Mouse (Mus musculus) MEL (cell line): ENCODE measurements around the gene Ybx2. TPM values are rescaled to one million over a fixed set of nuclear protein-coding genes. Genes with fewer than 3 reads are reported as not detected.

ENCODE experiments used
- DNase-seq: peaks from one replicate; pipeline ENCODE4 v3.0.0; 2011; ENCODE audit warnings: low read depth, low spot score
- H3K27ac ChIP-seq: 2 replicates; pipeline ENCODE4 v1.5.1; 2012; ENCODE audit warnings: low read depth, mild to moderate bottlenecking, control low read depth, low read length, moderate library complexity; ENCODE audit not compliant: control insufficient read depth
- H3K27me3 ChIP-seq, 2 experiments: fragments of 150-350 bp in 1 of 2; sonication (generic) in 1 of 2; 2 replicates each; pipeline ENCODE4 v1.6.1; 2012; ENCODE audit warnings: low read length in 2 of 2, mild to moderate bottlenecking in 2 of 2, improper control_type of control experiment in 1 of 2, moderate library complexity in 1 of 2; ENCODE audit not compliant: insufficient read depth in 2 of 2, control insufficient read depth in 1 of 2
- H3K36me3 ChIP-seq, 2 experiments: 2 replicates each; pipeline ENCODE4 v1.6.1; 2012 to 2014; ENCODE audit warnings: low read length in 2 of 2, improper control_type of control experiment in 1 of 2, inconsistent platforms in 1 of 2, mild to moderate bottlenecking in 1 of 2; ENCODE audit not compliant: insufficient read depth in 2 of 2, control insufficient read depth in 1 of 2
- H3K4me1 ChIP-seq, 2 experiments: fragments of 150-350 bp in 1 of 2; sonication (generic) in 1 of 2; 2 replicates each; pipeline ENCODE4 v1.6.1; 2012; ENCODE audit warnings: low read length in 2 of 2, improper control_type of control experiment in 1 of 2, mild to moderate bottlenecking in 1 of 2; ENCODE audit not compliant: insufficient read depth in 2 of 2, control insufficient read depth in 1 of 2
- H3K4me3 ChIP-seq, 2 experiments: fragments of 150-350 bp in 1 of 2; sonication (generic) in 1 of 2; 2 replicates each; pipeline ENCODE4 v1.5.1; 2012; ENCODE audit warnings: low read depth in 2 of 2, low read length in 2 of 2, mild to moderate bottlenecking in 2 of 2, moderate library complexity in 2 of 2, control low read depth in 1 of 2, improper control_type of control experiment in 1 of 2; ENCODE audit not compliant: control insufficient read depth in 1 of 2, insufficient read depth in 1 of 2
- H3K79me2 ChIP-seq: 2 replicates; pipeline ENCODE4 v1.6.1; 2012; ENCODE audit warnings: mild to moderate bottlenecking, low read length, moderate library complexity; ENCODE audit not compliant: control insufficient read depth, poor library complexity, insufficient read depth
- H3K9ac ChIP-seq: 2 replicates; pipeline ENCODE4 v1.6.1; 2012; ENCODE audit warnings: low read depth, mild to moderate bottlenecking, control low read depth, low read length, moderate library complexity; ENCODE audit not compliant: control insufficient read depth, poor library complexity, severe bottlenecking
- H3K9me3 ChIP-seq: fragments of 150-350 bp; sonication (generic); replicated peaks from 2 replicates; pipeline ENCODE4 v1.6.1; 2012; ENCODE audit warnings: mild to moderate bottlenecking, low read length, improper control_type of control experiment, moderate library complexity; ENCODE audit not compliant: insufficient read depth
- BHLHE40 ChIP-seq: IDR thresholded peaks from 2 replicates; pipeline ENCODE4 v1.6.1; 2012; ENCODE audit warnings: low read depth, mild to moderate bottlenecking, inconsistent platforms, low read length, improper control_type of control experiment, borderline replicate concordance
- CHD1 ChIP-seq: IDR thresholded peaks from 2 replicates; pipeline ENCODE4 v1.6.1; 2012; ENCODE audit warnings: low read depth, mild to moderate bottlenecking, inconsistent platforms, low read length, improper control_type of control experiment
- ELF1 ChIP-seq: IDR thresholded peaks from 2 replicates; pipeline ENCODE4 v1.6.1; 2014; ENCODE audit warnings: low read depth, mild to moderate bottlenecking, inconsistent platforms, low read length, improper control_type of control experiment, moderate library complexity
- GATA1 ChIP-seq: IDR thresholded peaks from 2 replicates; pipeline ENCODE4 v1.6.1; 2011; ENCODE audit warnings: low read depth, low read length, improper control_type of control experiment
- HCFC1 ChIP-seq: IDR thresholded peaks from 2 replicates; pipeline ENCODE4 v1.6.1; 2012; ENCODE audit warnings: low read depth, mild to moderate bottlenecking, inconsistent platforms, low read length, improper control_type of control experiment, moderate library complexity
- KAT2A ChIP-seq: conservative IDR thresholded peaks from 2 replicates; pipeline ENCODE4 v1.6.1; 2012; ENCODE audit warnings: low read depth, low read length, improper control_type of control experiment, inconsistent platforms
- MAZ ChIP-seq: IDR thresholded peaks from 2 replicates; pipeline ENCODE4 v1.6.1; 2012; ENCODE audit warnings: low read depth, mild to moderate bottlenecking, inconsistent platforms, low read length, improper control_type of control experiment
- MYB ChIP-seq: IDR thresholded peaks from 2 replicates; pipeline ENCODE4 v1.6.1; 2011; ENCODE audit warnings: mild to moderate bottlenecking, low read depth, low read length, improper control_type of control experiment
- MYC ChIP-seq: IDR thresholded peaks from 2 replicates; pipeline ENCODE4 v1.6.1; 2011; ENCODE audit warnings: low read depth, mild to moderate bottlenecking, low read length, improper control_type of control experiment, moderate library complexity
- POLR2AphosphoS2 ChIP-seq: IDR thresholded peaks from 2 replicates; pipeline ENCODE4 v1.6.1; 2011; ENCODE audit warnings: low read length, improper control_type of control experiment
- SIN3A ChIP-seq: IDR thresholded peaks from 2 replicates; pipeline ENCODE4 v1.6.1; 2012; ENCODE audit warnings: low read length, improper control_type of control experiment, inconsistent platforms
- TCF12 ChIP-seq: IDR thresholded peaks from 2 replicates; pipeline ENCODE4 v1.6.1; 2014; ENCODE audit warnings: low read depth, mild to moderate bottlenecking, inconsistent platforms, low read length, improper control_type of control experiment, moderate library complexity
- USF1 ChIP-seq: IDR thresholded peaks from 2 replicates; pipeline ENCODE4 v1.6.1; 2014; ENCODE audit warnings: low read depth, mild to moderate bottlenecking, inconsistent platforms, low read length, improper control_type of control experiment, moderate library complexity
- USF2 ChIP-seq, 2 experiments: IDR thresholded peaks; 2 replicates each; pipeline ENCODE4 v1.6.1; 2011 to 2012; ENCODE audit warnings: improper control_type of control experiment in 2 of 2, low read length in 2 of 2, borderline replicate concordance in 1 of 2, inconsistent platforms in 1 of 2, low read depth in 1 of 2, mild to moderate bottlenecking in 1 of 2; ENCODE audit not compliant: insufficient read depth in 1 of 2
- ZKSCAN1 ChIP-seq: IDR thresholded peaks from 2 replicates; pipeline ENCODE4 v1.6.1; 2012; ENCODE audit warnings: low read depth, mild to moderate bottlenecking, inconsistent platforms, low read length, improper control_type of control experiment, moderate library complexity
- ZMIZ1 ChIP-seq: IDR thresholded peaks from 2 replicates; pipeline ENCODE4 v1.6.1; 2012; ENCODE audit warnings: low read depth, mild to moderate bottlenecking, inconsistent platforms, low read length, improper control_type of control experiment, moderate library complexity
- polyA plus RNA-seq, 2 experiments: library from polyadenylated mRNA; stranded (reverse) in 1 of 2; unstranded in 1 of 2; fragments of >175 nt in 1 of 2; fragments of >200 nt in 1 of 2; gene quantifications; 2 replicates each; pipeline versions ENCODE4 v1.2.1 to v1.2.4; 2012; ENCODE audit warnings: low replicate concordance in 2 of 2, low read depth in 1 of 2; ENCODE audit not compliant: insufficient read length in 2 of 2, insufficient read depth in 1 of 2, missing spikeins in 1 of 2
- total RNA-seq: library from RNA; depleted of rRNA; stranded (reverse); fragments of 300-350 nt; gene quantifications from 2 replicates; pipeline ENCODE4 v1.2.3, GENCODE M21; 2012

The Ybx2 gene
- total and polyA plus RNA-seq, 3 experiments: 0.50 to 0.92 TPM; not detected in 1

GRCm38 (mm10) chr11:69913554-69914371 is 21.8 kb upstream of the Ybx2 start, which contains the start of gene Gps2 (continued):
- TF ChIP-seq MYB: no peak
- TF ChIP-seq CHD1: no peak
- TF ChIP-seq USF1: peak; percentile 89
- peak; percentile 98 for TF ChIP-seq SIN3A
- TF ChIP-seq MAZ: peak; percentile 56; the same call in 1 of the 2 replicates
- peak; percentile 13; the same call in 1 of the 2 replicates for TF ChIP-seq GATA1
- TF ChIP-seq ZMIZ1: peak; percentile 49; the same call in 1 of the 2 replicates
- TF ChIP-seq BHLHE40: no peak
- TF ChIP-seq POLR2AphosphoS2: peak; percentile 99
- peak; percentile 96 for TF ChIP-seq KAT2A
- TF ChIP-seq ELF1: peak; percentile 100
- peak in 1 of 2 experiments; percentile 33; a peak in 1 of 4 replicates for TF ChIP-seq USF2 (IDR thresholded peaks at IDR 0.05; ENCODE audit: borderline replicate concordance in 1 of 2, insufficient read depth in 1 of 2, low read depth in 1 of 2, low read length in 2 of 2)
- no peak for TF ChIP-seq ZKSCAN1
- peak; percentile 97 for TF ChIP-seq HCFC1

- no peaks in the 10 kb centered on the region for H3K9me3 ChIP-seq
- H3K27me3 ChIP-seq: no peaks in the 10 kb centered on the region
- H3K4me1 ChIP-seq: peaks cover 4 to 51% of the 10 kb centered on the region in 2 experiments
- peaks cover 42% of the 10 kb centered on the region for H3K79me2 ChIP-seq
- peaks cover 19 to 50% of the 10 kb centered on the region in 2 experiments for H3K36me3 ChIP-seq
- H3K27ac ChIP-seq: peak overlapping the region; percentile 74
- H3K4me3 ChIP-seq: peak overlapping the region; percentile 58 to 78
- TF ChIP-seq ELF1 (no peak), MYB (no peak), TCF12 (no peak), MYC (no peak), SIN3A (peak; percentile 76; the same call in 1 of the 2 replicates)
- TF ChIP-seq, all 39 proteins: peak for 1
- H3K9ac ChIP-seq: peak overlapping the region; percentile 77
- DNase-seq: peak; percentile 87
Observed at GRCm38 (mm10) chr11:69914372-69914764, 21.2 kb upstream of the Ybx2 start.
